Mouse (Mus musculus) induced T-regulatory cell, adult 2 months (primary cell): ENCODE measurements around the gene Crkl.

Experiments
- DNase-seq: peaks from one replicate; pipeline ENCODE4 v3.0.0-alpha.2; 2012; ENCODE audit warnings: low read depth

Gene Crkl

GRCm38 (mm10) chr16:17488478-17489468 is 37.0 kb downstream of the Crkl start:
- DNase-seq = peak; percentile 45

DNA sequence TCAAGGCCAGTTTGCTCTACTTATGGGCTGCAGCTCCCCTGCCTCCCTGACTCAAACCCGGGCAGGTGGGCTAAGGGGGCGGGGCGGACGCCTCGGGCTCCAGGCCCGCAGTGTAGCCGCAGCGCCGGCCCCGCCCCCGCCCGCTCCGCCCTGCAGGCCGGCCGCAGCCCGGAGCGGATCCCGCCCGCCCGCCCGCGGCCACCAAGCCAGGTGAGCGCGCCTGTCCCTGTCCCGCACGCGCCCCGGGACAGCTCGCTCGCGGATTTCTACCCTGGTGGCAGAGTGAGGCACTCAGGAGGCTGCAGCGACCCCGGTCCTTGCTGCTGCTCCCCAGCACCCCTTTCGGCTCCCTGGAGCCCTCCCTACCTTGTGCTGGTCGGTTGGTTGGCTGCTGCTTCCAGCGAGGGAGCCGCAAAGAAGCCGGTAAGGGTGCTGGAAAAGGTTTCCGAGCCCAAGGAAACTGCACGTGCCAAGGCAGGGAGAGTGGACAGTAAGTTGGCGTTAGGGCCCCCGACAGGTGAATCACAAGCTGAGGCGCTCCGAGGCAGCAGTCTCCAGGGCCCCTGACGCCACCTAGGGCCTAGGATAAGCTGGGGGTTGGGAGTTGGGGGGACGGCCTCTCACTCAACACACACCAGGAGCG is 37.8 kb downstream of the Crkl start, which contains the start of gene Aifm3:
Aifm3 (plus strand) TSS at position 143 of the 643 bp plus-strand sequence.
- DNase-seq = peak; percentile 30

DNA sequence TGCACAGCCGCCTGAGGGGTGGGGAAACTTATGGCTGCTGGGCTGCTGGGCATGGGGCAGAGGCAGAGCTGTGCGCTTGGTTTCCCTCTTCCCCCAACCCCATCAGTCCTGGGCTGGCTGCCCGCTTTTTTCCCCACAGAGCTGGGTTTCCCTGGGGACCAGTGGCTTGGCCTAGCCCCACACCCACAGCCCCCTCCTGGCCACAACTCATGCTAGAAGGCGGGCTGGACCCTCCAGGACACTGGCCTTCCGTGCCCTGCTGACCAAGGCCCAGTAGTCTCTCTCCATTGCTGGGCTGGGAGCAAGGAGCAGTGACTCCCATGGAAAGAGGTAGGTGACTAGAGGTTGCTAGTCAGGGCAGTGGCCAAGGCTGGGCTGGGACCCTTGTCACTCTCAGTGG is 39.4 kb downstream of the Crkl start:
- DNase-seq = no peak

DNA sequence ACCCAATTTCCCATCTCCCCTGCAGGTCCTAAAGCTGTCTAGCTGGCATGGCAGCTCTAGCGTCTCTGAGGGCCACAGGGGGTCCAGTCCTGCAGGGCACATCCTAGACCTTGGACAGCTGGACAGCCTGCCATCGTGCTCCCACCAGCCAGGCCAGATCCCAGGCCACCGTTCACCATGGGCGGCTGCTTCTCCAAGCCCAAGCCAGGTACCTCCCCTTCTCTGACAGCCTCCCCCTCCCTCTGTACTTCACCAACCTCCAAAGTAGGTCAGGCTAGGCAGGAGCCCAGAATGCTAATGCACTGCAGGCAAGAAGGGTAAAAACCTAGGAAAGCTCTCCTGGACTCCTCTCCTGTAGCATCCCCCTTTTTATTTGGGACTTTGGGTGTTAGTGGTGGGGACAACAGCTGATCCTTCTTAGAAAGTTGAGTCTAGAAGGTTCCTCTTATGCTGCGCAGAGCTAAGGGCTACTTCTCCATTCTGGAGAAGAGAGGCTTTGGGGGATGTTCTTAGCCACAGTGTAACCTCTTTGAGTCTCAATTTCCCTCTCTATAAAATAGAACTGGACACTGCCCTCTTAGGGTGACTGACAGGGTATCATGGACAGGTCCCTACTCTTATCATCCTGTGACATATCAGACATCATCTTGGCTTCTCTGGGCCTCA is 40.2 kb downstream of the Crkl start:
- no peak for DNase-seq

DNA sequence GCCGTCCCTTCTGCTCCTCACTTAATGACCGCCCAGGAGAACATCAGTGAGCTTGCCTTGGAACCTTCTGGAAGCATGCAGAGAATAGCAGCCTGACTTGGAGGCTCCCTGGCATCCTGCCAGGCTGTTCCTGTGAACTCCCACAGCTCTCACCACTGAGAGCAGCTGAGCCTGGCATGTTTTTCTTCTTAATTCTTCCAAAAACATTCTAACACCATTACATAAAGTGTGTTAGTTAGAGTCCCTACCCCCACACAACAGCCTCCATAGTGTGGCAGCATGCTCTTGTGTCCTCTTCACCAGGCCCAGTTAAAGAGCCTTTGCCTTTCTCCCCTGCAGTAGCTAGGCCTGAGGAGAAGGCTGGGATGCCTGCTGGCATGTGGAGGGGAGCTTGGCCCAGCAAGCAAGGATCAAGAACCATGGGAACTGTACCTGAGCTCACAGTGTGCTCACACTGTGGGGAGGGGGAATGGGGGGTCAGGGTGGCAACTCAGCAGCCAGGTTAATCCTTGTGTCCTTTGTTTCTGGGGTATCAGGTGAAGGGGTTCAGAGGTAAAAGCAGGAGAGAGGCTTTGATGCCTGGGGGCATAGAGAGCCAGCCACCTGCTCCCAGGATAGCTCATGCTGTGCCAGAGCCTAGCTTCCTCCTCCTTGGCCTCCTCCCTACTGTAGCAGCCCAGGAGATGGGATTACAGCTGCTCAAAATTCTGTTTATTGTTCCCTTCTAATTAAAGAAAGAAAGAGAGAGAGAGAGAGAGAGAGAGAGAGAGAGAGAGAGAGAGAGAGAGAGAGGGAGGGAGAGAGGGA is 44.9 kb downstream of the Crkl start:
- no peak for DNase-seq

DNA sequence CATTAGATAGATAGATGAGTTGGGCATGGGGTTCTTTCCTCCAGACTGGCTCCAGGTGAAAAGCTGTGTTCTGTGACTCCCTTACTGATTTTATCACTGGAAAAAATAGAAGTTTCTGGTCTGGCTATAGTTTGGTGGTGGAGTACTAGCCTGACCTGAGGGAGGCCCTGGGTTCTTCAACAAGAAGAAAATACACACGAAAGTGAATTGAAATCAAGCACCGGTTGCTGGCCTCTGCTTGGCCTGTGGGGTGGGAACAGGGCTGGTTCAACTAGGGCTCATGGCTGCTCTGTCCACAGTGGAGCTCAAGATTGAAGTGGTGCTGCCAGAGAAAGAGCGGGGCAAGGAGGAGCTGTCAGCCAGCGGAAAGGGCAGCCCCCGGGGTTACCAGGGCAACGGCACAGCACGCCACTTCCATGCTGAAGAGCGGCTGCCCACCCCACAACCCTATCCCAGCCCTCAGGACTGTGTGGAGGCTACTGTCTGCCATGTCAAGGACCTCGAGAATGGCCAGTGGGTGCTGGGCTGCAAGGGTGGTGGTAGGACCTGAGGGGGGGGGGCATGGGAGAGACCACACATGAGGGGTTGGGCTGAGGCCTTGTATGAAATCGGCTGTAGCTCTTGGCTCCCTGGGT is 47.6 kb downstream of the Crkl start:
- DNase-seq = no peak

GRCm38 (mm10) chr16:17502681-17503080 is 50.9 kb downstream of the Crkl start:
- DNase-seq = no peak

GRCm38 (mm10) chr16:17507018-17507552 is 55.3 kb downstream of the Crkl start:
- DNase-seq = no peak

GRCm38 (mm10) chr16:17508031-17508430 is 56.2 kb downstream of the Crkl start:
- DNase-seq = peak; percentile 43

- peak; percentile 93 for DNase-seq
Measured at GRCm38 (mm10) chr16:17508546-17509239, 56.9 kb downstream of the Crkl start, which contains the start of gene Lztr1. Lztr1 (plus strand) TSS chr16:17508688.

GRCm38 (mm10) chr16:17509240-17509597 is 57.4 kb downstream of the Crkl start:
- DNase-seq = no peak

- no peak for DNase-seq
Measured at GRCm38 (mm10) chr16:17510143-17510542, 58.4 kb downstream of the Crkl start.

DNA sequence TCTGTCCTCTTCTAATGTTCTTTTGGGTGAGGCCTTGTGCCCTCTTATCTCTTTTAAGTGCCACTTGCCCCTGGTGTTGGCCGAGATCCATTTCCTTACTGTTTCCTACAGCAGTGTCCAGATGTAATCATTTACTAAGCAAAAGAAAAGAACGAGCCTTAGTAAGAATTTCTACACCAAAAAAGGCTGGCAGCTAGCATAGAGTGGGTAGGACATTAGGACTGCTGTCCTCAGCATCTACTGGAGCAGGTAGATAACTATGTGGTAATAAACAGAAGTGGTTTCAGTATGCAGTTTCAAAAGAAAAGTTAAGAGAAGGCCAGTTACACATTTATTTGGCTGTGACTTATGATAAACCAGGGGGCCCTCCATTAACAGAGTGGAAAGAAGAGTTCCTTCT is 58.9 kb downstream of the Crkl start:
- DNase-seq = no peak

- no peak for DNase-seq
Measured at GRCm38 (mm10) chr16:17511431-17511830, 59.6 kb downstream of the Crkl start.

- no peak for DNase-seq
Measured at GRCm38 (mm10) chr16:17518910-17519309, 67.1 kb downstream of the Crkl start.

DNA sequence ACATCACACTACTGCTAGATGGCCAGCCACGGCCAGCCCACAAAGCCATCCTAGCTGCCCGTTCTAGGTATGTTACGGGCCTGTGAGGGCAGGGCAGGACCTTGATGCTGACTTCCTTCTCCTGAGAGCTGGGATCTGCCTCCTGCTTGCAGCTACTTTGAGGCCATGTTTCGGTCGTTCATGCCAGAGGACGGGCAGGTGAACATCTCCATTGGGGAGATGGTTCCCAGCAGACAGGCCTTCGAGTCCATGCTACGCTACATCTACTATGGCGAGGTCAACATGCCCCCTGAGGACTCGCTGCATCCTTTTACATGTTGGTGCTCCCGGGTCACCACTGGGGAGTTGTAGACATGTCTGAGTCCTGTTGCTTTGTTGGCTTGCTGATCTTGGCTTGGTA is 72.4 kb downstream of the Crkl start:
- DNase-seq = no peak

- DNase-seq = no peak
Measured at GRCm38 (mm10) chr16:17525524-17525923, 73.7 kb downstream of the Crkl start.

GRCm38 (mm10) chr16:17526223-17526622 is 74.4 kb downstream of the Crkl start:
- no peak for DNase-seq

- DNase-seq = no peak
Measured at GRCm38 (mm10) chr16:17527606-17528005, 75.8 kb downstream of the Crkl start.

DNA sequence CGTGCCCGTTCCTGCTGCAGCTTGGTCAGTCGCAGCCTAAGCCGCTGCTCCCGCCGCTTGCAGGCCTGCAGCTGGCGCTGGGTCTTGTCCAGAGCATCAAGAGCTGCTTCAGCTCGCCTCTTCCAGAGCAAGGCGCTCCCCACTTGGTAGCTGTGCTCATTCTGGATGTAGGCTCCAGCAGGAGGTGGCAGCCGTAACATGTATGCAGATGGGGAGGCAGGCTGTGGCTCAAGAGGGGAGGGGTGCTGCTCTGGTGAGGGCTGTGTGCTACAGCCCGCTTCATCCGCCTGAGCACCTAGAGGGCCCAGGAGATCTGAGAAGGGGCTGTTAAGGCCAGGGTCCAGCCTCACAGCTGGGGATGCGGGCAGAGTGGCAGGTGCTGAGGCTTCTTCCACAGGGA is 76.5 kb downstream of the Crkl start:
- DNase-seq = no peak
